Mouse (Mus musculus): ENCODE results near the gene Fa2h.

GRCm38 (mm10) chr8:111391268-111391667 lies 2.4 kb downstream of the Fa2h start:
- no peak for TF ChIP-seq POLR2A (IDR thresholded peaks at IDR 0.05; ENCODE audit: insufficient read length, low read depth)
- TF ChIP-seq MYOG (IDR thresholded peaks at IDR 0.05; ENCODE audit: control insufficient read depth in 1 of 3, insufficient read depth in 1 of 3, insufficient read length in 2 of 3, low read depth in 2 of 3) = no peak

Data from myocyte (in vitro differentiated cells).